Mouse (Mus musculus): ENCODE data around the gene Pecam1.

GRCm38 (mm10) chr11:106779388-106780088 lies 29.1 kb upstream of the Pecam1 start, which contains the start of gene Polg2:
- TF ChIP-seq ZKSCAN1 (IDR thresholded peaks at IDR 0.05; ENCODE audit: borderline replicate concordance, low read depth, low read length) (no peak), CTCF (conservative IDR thresholded peaks at IDR 0.05 in 1 of 2, IDR thresholded peaks at IDR 0.05 in 1 of 2; ENCODE audit: low read depth in 2 of 2, low read length in 2 of 2) (no peak), POLR2A (IDR thresholded peaks at IDR 0.05; ENCODE audit: low read depth, low read length) (peak; percentile 97), MYC (IDR thresholded peaks at IDR 0.05; ENCODE audit: low read depth, low read length) (peak; percentile 83; the same call in 1 of the 2 replicates), POLR2AphosphoS2 (IDR thresholded peaks at IDR 0.05; ENCODE audit: low read depth, low read length) (peak; percentile 100), UBTF (IDR thresholded peaks at IDR 0.05; ENCODE audit: low read depth, low read length) (peak; percentile 95; the same call in 1 of the 2 replicates), RCOR1 (conservative IDR thresholded peaks at IDR 0.05; ENCODE audit: low read depth, low read length) (no peak), ETS1 (conservative IDR thresholded peaks at IDR 0.05; ENCODE audit: low read depth, low read length) (no peak)

Data from CH12.LX (cell line).